Mouse (Mus musculus) WW6 (cell line): ENCODE data around the gene Gm20388.

Experiments used
- DNase-seq: peaks from one replicate; pipeline ENCODE4 v3.0.0-alpha.2; 2013; ENCODE audit warnings: low read depth, low spot score

Gene Gm20388

GRCm38 (mm10) chr8:122692152-122692551 lies 2781.5 kb downstream of the Gm20388 start:
- DNase-seq, result no peak

DNA sequence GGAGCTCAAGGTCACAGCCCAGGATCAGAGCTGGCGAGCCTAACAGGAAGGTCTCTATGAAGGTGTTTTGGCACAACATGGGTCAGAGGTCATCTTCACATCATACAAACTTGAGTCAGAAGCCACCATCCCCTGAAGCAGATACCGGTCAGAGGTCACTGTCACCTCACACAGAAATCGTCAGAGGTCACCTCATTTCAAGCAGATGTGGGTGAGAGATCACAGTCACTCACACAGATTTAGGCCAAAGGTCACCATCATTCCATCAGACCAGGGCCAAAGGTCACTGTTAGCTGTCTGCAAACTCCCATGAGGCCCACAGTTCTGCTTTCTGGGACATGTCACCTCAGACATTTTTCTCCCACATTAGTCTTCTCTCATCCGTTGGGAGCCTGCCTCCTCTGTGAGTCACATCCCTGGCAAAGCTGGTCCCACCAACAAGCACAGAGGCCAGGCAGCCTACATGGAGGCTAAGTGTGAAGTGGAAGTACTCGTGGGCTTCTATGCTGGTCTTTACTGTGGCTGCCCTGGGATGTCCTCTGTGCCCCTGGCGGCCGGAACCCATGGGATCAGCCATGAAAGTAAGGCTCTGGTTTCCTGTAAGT lies 2784.9 kb downstream of the Gm20388 start:
- DNase-seq, result no peak

DNA sequence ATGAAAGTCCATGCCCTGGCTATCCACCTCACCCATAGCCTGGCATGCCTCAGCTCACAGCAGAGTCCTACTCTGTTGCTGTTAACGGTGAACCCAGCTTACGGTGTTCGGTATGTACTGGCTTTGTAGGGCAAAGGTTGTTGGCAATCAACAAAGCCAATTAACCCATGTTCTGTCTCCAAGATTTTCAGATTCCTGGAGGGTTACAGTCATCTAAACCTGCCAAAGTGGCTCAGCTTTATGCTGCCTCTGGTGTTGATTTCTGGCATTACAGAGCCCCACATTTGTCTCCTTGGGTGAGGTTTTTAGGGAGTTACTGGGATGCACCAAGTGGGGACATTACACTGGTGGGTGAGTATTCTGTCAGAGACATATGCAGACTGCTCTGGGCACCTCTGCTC lies 2786.5 kb downstream of the Gm20388 start:
- DNase-seq, result no peak

- DNase-seq, result no peak
These were observed 2786.9 kb downstream of the Gm20388 start for GRCm38 (mm10) chr8:122697586-122697985.

GRCm38 (mm10) chr8:122698254-122698768 lies 2787.7 kb downstream of the Gm20388 start:
- DNase-seq, result no peak

DNA sequence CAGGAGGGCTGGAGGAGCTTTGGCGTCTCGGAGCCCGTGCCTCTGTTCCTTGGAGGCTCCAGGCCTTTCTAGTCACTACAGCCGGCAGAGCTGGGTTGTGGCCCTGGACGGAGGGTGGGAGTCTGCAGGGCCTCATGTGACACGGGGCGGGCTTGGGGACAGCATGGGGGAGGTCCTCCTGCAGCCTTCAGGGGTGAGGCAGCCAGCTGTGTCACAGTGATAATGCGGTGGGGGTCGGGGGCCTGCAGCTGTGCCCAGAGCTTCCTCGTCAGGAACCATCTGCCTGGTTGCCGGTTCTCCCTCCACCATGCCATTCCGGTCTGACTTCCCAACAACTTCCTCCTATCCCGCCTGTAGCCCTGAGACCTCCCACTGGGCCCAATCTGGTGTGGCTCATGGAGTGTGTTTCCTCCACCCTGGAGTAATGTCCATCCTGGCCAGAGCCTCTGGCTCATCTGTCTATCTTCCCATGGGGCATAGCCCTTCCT lies 2788.4 kb downstream of the Gm20388 start, which contains the start of gene Cbfa2t3:
TSS of gene Cbfa2t3 (minus strand) at position 105 of the 488 bp plus-strand sequence.
- no peak for DNase-seq

GRCm38 (mm10) chr8:122700628-122701027 lies 2790.0 kb downstream of the Gm20388 start:
- DNase-seq, result no peak

- no peak for DNase-seq
These were observed 2791.0 kb downstream of the Gm20388 start for GRCm38 (mm10) chr8:122701441-122702185.

DNA sequence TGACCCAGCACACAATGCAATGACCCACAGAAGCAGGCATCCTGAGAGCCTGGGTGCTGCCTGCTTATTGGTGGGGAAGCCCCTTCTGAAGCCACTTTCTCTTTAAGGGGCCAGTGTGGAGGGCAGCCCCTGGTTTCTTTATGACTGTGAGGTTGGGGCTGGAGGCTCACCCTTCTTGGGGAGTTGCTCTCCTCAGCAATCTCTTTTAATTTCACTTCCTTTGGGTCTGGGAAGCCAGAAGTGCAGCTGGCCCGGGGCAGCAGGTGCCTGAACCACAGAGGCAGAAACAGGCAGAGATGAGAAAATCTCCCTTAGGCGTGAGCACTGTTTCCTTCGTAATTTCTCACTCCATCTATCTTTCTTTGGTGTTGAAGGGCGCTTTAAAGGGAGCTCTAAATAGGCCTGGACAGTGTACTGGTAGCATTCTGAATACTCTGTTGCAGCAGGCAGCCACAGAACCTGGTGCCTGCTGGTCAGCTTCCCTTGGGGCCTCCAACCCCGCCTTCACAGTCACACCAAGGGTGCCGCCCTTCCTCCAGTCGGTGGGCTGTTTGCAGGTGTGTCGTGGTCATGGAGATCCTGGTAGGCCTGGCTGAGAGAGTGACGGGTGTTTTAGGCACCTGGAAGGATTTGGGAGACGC lies 2791.8 kb downstream of the Gm20388 start:
- DNase-seq, result no peak

- DNase-seq, result no peak
These were observed 2792.3 kb downstream of the Gm20388 start for GRCm38 (mm10) chr8:122702957-122703356.

GRCm38 (mm10) chr8:122704612-122705011 lies 2794.0 kb downstream of the Gm20388 start:
- DNase-seq, result no peak

- DNase-seq, result no peak
These were observed 2795.4 kb downstream of the Gm20388 start for GRCm38 (mm10) chr8:122705901-122706561.

- no peak for DNase-seq
These were observed 2796.5 kb downstream of the Gm20388 start for GRCm38 (mm10) chr8:122707184-122707583.

- DNase-seq, result no peak
These were observed 2798.9 kb downstream of the Gm20388 start for GRCm38 (mm10) chr8:122709340-122710111.

GRCm38 (mm10) chr8:122711480-122711879 lies 2800.8 kb downstream of the Gm20388 start:
- DNase-seq, result no peak

DNA sequence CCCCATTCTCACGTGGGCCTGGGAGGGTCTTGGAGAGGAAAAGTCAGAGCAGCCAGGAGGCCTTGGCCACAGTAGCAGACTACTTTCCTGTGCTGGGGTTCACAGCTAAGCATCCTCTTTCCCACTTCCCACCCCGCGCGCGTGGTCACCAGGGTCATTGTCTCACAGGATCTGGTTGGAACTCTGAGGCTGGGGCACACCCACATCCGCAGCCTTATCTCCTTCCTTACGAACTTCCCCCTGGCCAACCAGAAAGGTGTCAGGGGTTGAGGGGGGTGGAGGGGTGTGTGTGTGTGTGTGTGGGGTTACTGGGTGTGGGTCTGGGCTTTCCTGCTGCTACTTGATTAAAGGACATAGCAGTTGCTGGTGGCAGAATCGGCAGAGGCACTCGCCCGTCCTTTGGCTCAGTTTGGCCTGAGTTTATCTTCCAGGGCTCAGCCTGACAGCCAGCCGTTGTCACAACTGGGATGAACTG lies 2801.3 kb downstream of the Gm20388 start:
- DNase-seq, result no peak

- no peak for DNase-seq
These were observed 2801.9 kb downstream of the Gm20388 start for GRCm38 (mm10) chr8:122712411-122713156.

GRCm38 (mm10) chr8:122713157-122713518 lies 2802.5 kb downstream of the Gm20388 start:
- DNase-seq, result no peak

DNA sequence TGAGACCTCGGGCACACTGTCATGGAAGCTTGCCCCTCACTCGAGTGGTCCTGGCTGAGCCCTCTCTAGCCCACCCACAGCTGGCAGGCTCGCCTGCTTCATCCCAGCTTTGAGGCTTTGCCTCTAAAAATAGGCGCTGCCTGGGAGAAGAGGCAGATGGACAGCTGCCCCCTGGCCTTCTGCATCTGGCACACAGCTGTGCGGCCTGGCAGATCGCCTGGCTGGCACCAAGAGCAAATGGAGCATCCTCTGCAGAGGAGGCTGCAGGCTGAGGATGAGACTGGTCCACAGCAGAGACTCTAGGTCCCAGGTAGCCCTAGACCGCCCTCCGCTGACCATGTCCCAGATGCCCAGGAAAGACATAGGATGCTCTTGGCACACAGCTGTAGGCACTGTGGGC lies 2805.9 kb downstream of the Gm20388 start:
- no peak for DNase-seq

GRCm38 (mm10) chr8:122717869-122718509 lies 2807.3 kb downstream of the Gm20388 start:
- DNase-seq, result no peak
